Mouse (Mus musculus) ES-Bruce4 (cell line): Measurements from ENCODE around the gene Fbxo24.

Source experiments
- CTCF ChIP-seq: IDR thresholded peaks from one replicate; pipeline ENCODE4 v1.8.1; 2011; ENCODE audit warnings: low read depth, low read length
- EP300 ChIP-seq: IDR thresholded peaks from 2 replicates; pipeline ENCODE4 v1.6.1; 2011; ENCODE audit warnings: low read depth, low read length; ENCODE audit not compliant: insufficient read depth
- POLR2A ChIP-seq: IDR thresholded peaks from one replicate; pipeline ENCODE4 v1.8.1; 2011; ENCODE audit warnings: low read length; ENCODE audit not compliant: insufficient read depth

- no peak for TF ChIP-seq POLR2A
- TF ChIP-seq CTCF: peak; percentile 77
- no peak for TF ChIP-seq EP300
Observed at GRCm38 (mm10) chr5:137656977-137657376, 28.2 kb upstream of the Fbxo24 start.
